18 mouse cellular contexts compared by ENCODE assay signal in genomic region chr1:135323367-135323901, GRCm38 (mm10). TPM values are rescaled to one million over a fixed set of nuclear protein-coding genes. Genes with fewer than 3 reads are reported as not detected.
DNase-seq lines count a peak whose midpoint lies in the region; ATAC-seq lines count a peak whose summit lies in the region.
"Had no signal": no experiment of that assay in that cellular context is flagged by ENCODE, and none has a peak within 500 bp of the region (broad histone marks: within the 10 kb centered on the region; RNA-seq: fewer than 3 reads in every experiment).

No protein-coding gene starts in this region.

- H3K4me3 ChIP-seq in kidney, embryonic 16.5 days (ENCODE audit: low read length), result no peak overlapping the region
- no peak overlapping the region for H3K4me3 ChIP-seq in limb, embryonic 13.5 days
- H3K4me3 ChIP-seq: liver, embryonic 13.5 days had no signal

- no peak overlapping the region for H3K27ac ChIP-seq in kidney, embryonic 16.5 days (ENCODE audit: low read length)
- no peak overlapping the region for H3K27ac ChIP-seq in limb, embryonic 13.5 days
- H3K27ac ChIP-seq: liver, embryonic 13.5 days had no signal

- H3K4me1 ChIP-seq in kidney, embryonic 16.5 days (ENCODE audit: insufficient read depth, low read length), result peaks cover 12% of the 10 kb centered on the region
- peaks cover 10% of the 10 kb centered on the region for H3K4me1 ChIP-seq in limb, embryonic 13.5 days
- H3K4me1 ChIP-seq: liver, embryonic 13.5 days had no signal

- peak; percentile 38 for DNase-seq in adrenal gland, postnatal 14 days
- DNase-seq in adrenal gland, postnatal 25 days, result no peak
- DNase-seq in kidney, adult 11 months, result peak; percentile 65
- peak; percentile 61 for DNase-seq in adipocyte (ENCODE audit: low spot score)
- DNase-seq in testis, postnatal 10 days (ENCODE audit: low spot score), result no peak
- DNase-seq: cerebellum, adult 11-12 months; heart, postnatal 36 days; liver, embryonic 13.5 days; retina, postnatal 1 day had no signal

- no peak for ATAC-seq in kidney, embryonic 16.5 days (ENCODE audit: low FRiP score, low TSS enrichment)
- ATAC-seq in limb, embryonic 13.5 days (ENCODE audit: low FRiP score, low read depth), result no peak
- ATAC-seq in erythroid progenitor cell, adult 5-6 weeks (replicated peaks; ENCODE audit: low FRiP score, poor library complexity, severe bottlenecking), result no peak
- ATAC-seq: forebrain, embryonic 14.5 days; inflammation-experienced regulatory T-cells, adult 6 months; lung, postnatal 0 days; Patski had no signal

- H3K4me2 ChIP-seq in kidney, embryonic 16.5 days (replicated peaks; ENCODE audit: low read depth, low read length), result no peak overlapping the region
- H3K4me2 ChIP-seq in limb, embryonic 13.5 days (replicated peaks), result no peak overlapping the region
- H3K4me2 ChIP-seq: liver, embryonic 13.5 days had no signal

- H3K27me3 ChIP-seq in kidney, embryonic 16.5 days (ENCODE audit: insufficient read depth, low read length), result no peaks in the 10 kb centered on the region
- no peaks in the 10 kb centered on the region for H3K27me3 ChIP-seq in limb, embryonic 13.5 days
- H3K27me3 ChIP-seq: Patski had no signal

- H3K9me3 ChIP-seq in kidney, embryonic 16.5 days (ENCODE audit: low read length), result no peaks in the 10 kb centered on the region
- H3K9me3 ChIP-seq in limb, embryonic 13.5 days, result no peaks in the 10 kb centered on the region
- H3K9me3 ChIP-seq: embryonic facial prominence, embryonic 15.5 days; liver, embryonic 13.5 days had no signal

- H3K36me3 ChIP-seq in kidney, embryonic 16.5 days (ENCODE audit: insufficient read depth, low read length), result no peaks in the 10 kb centered on the region
- H3K36me3 ChIP-seq in limb, embryonic 13.5 days, result no peaks in the 10 kb centered on the region
- H3K36me3 ChIP-seq: embryonic facial prominence, embryonic 15.5 days; liver, embryonic 13.5 days had no signal

- 64% methylated on average over 7 of the region's 7 CpGs for WGBS in kidney, embryonic 16.5 days
- WGBS in limb, embryonic 13.5 days, result 73% methylated on average over 7 of the region's 7 CpGs

- H3K9ac ChIP-seq in kidney, embryonic 16.5 days (replicated peaks; ENCODE audit: low read length), result no peak overlapping the region
- 0 out of 2 replicates have a peak overlapping the region, but pooled peaks have one; percentile 19 for H3K9ac ChIP-seq in limb, embryonic 13.5 days
- H3K9ac ChIP-seq: embryonic facial prominence, embryonic 15.5 days; liver, embryonic 13.5 days had no signal

RNA-seq across cellular contexts. Expression of gene Lmod1, which starts 1.2 kb away (rescaled TPM):
- total RNA-seq in adrenal gland, postnatal 14 days (2021), result 1.7 and 3.7 TPM in 2 replicates
- total RNA-seq in adrenal gland, postnatal 25 days (2021), result 1.1 and 1.6 TPM in 2 replicates
- polyA plus RNA-seq in kidney, embryonic 16.5 days (2015; fragmentation: Nextera tagmentation; extraction: Ambion mirVana), result 1.8 and 2.9 TPM in 2 replicates
- 0.37 and 0.54 TPM in 2 replicates for polyA plus RNA-seq in limb, embryonic 13.5 days (2015; fragmentation: Nextera tagmentation; extraction: Ambion mirVana)
- total RNA-seq in erythroid progenitor cell, adult 5-6 weeks (2015; ENCODE audit: low replicate concordance), result not detected in 2 replicates
- not detected in 2 replicates for total RNA-seq in erythroid progenitor cell, adult 5-6 weeks (2017; ENCODE audit: low replicate concordance)
- total RNA-seq: neutrophil, adult 5-6 weeks had no signal
- polyA plus RNA-seq: inflammation-experienced regulatory T-cells, adult 6 months had no signal

RNA-seq across cellular contexts. Expression of gene Timm17a, which starts 9.9 kb away (rescaled TPM):
- total RNA-seq in adrenal gland, postnatal 14 days (2021), result 256 and 274 TPM in 2 replicates
- total RNA-seq in adrenal gland, postnatal 25 days (2021), result 161 and 183 TPM in 2 replicates
- 201 and 206 TPM in 2 replicates for polyA plus RNA-seq in kidney, embryonic 16.5 days (2015; fragmentation: Nextera tagmentation; extraction: Ambion mirVana)
- 183 and 185 TPM in 2 replicates for polyA plus RNA-seq in limb, embryonic 13.5 days (2015; fragmentation: Nextera tagmentation; extraction: Ambion mirVana)
- total RNA-seq in erythroid progenitor cell, adult 5-6 weeks (2015; ENCODE audit: low replicate concordance), result 9.7 and 11.3 TPM in 2 replicates
- 1.7 and 14.2 TPM in 2 replicates for total RNA-seq in erythroid progenitor cell, adult 5-6 weeks (2017; ENCODE audit: low replicate concordance)

RNA-seq across cellular contexts. Expression of gene Rnpep, which starts 39.5 kb away (rescaled TPM):
- 46.8 and 51.3 TPM in 2 replicates for total RNA-seq in adrenal gland, postnatal 14 days (2021)
- total RNA-seq in adrenal gland, postnatal 25 days (2021), result 50.9 and 58.0 TPM in 2 replicates
- 89.8 and 91.8 TPM in 2 replicates for polyA plus RNA-seq in kidney, embryonic 16.5 days (2015; fragmentation: Nextera tagmentation; extraction: Ambion mirVana)
- 93.3 and 95.3 TPM in 2 replicates for polyA plus RNA-seq in limb, embryonic 13.5 days (2015; fragmentation: Nextera tagmentation; extraction: Ambion mirVana)
- 15.5 and 15.9 TPM in 2 replicates for total RNA-seq in erythroid progenitor cell, adult 5-6 weeks (2015; ENCODE audit: low replicate concordance)
- total RNA-seq in erythroid progenitor cell, adult 5-6 weeks (2017; ENCODE audit: low replicate concordance), result 11.9 and 14.6 TPM in 2 replicates

RNA-seq across cellular contexts. Expression of gene Shisa4, which starts 51.6 kb away (rescaled TPM):
- total RNA-seq in adrenal gland, postnatal 14 days (2021), result 8.7 and 10.6 TPM in 2 replicates
- 12.1 and 12.3 TPM in 2 replicates for total RNA-seq in adrenal gland, postnatal 25 days (2021)
- polyA plus RNA-seq in kidney, embryonic 16.5 days (2015; fragmentation: Nextera tagmentation; extraction: Ambion mirVana), result 47.1 and 50.8 TPM in 2 replicates
- polyA plus RNA-seq in limb, embryonic 13.5 days (2015; fragmentation: Nextera tagmentation; extraction: Ambion mirVana), result 39.4 and 39.9 TPM in 2 replicates
- total RNA-seq in erythroid progenitor cell, adult 5-6 weeks (2015; ENCODE audit: low replicate concordance), result not detected in 2 replicates
- not detected in 2 replicates for total RNA-seq in erythroid progenitor cell, adult 5-6 weeks (2017; ENCODE audit: low replicate concordance)
- total RNA-seq: neutrophil, adult 5-6 weeks had no signal
- polyA plus RNA-seq: inflammation-experienced regulatory T-cells, adult 6 months had no signal

Comparison
In these comparisons a context has a peak if more than half of its experiments do, and no peak if none do; other contexts are left out.
1. DNase-seq: peak in adrenal gland, postnatal 14 days (single experiment), kidney, adult 11 months (single experiment) and adipocyte (single experiment); none in adrenal gland, postnatal 25 days (single experiment) and testis, postnatal 10 days (single experiment).
2. RNA of gene Timm17a, which starts 9.9 kb away (total RNA-seq): 256 to 274 TPM in adrenal gland, postnatal 14 days and 161 to 183 TPM in adrenal gland, postnatal 25 days; 1.7 to 14.2 TPM in erythroid progenitor cell, adult 5-6 weeks; every median in the first group is over 10 times any median in the second.